Mouse (Mus musculus): ENCODE results near the gene Maff.

The Maff gene

GRCm38 (mm10) chr15:79365068-79365467, 18.6 kb downstream of the Maff start:
- DNase-seq: no peak

- DNase-seq: peak; percentile 3
Measured at GRCm38 (mm10) chr15:79366402-79366801, 20.0 kb downstream of the Maff start.

- peak; percentile 94 for DNase-seq
Measured at GRCm38 (mm10) chr15:79368313-79368811, 21.9 kb downstream of the Maff start.

- DNase-seq: peak; percentile 83
Measured at GRCm38 (mm10) chr15:79368861-79369440, 22.5 kb downstream of the Maff start.

GRCm38 (mm10) chr15:79369452-79370280, 23.2 kb downstream of the Maff start:
- no peak for DNase-seq

GRCm38 (mm10) chr15:79370281-79370843, 23.9 kb downstream of the Maff start:
- DNase-seq: no peak

GRCm38 (mm10) chr15:79374760-79375159, 28.3 kb downstream of the Maff start:
- no peak for DNase-seq

- DNase-seq: peak; percentile 94
Measured at GRCm38 (mm10) chr15:79377681-79378080, 31.3 kb downstream of the Maff start.

- no peak for DNase-seq
Measured at GRCm38 (mm10) chr15:79378608-79379007, 32.2 kb downstream of the Maff start.

- peak; percentile 5 for DNase-seq
Measured at GRCm38 (mm10) chr15:79379658-79380057, 33.2 kb downstream of the Maff start.

GRCm38 (mm10) chr15:79380468-79381444, 34.3 kb downstream of the Maff start:
- DNase-seq: peak; percentile 89

GRCm38 (mm10) chr15:79381644-79382043, 35.2 kb downstream of the Maff start:
- peak; percentile 1 for DNase-seq

GRCm38 (mm10) chr15:79387081-79387480, 40.7 kb downstream of the Maff start:
- DNase-seq: no peak

GRCm38 (mm10) chr15:79387611-79388010, 41.2 kb downstream of the Maff start:
- DNase-seq: no peak

GRCm38 (mm10) chr15:79388171-79388570, 41.8 kb downstream of the Maff start:
- no peak for DNase-seq

- DNase-seq: peak; percentile 72
Measured at GRCm38 (mm10) chr15:79390434-79390833, 44.0 kb downstream of the Maff start.

- peak; percentile 95 for DNase-seq
Measured at GRCm38 (mm10) chr15:79391447-79392093, 45.1 kb downstream of the Maff start.

- DNase-seq: no peak
Measured at GRCm38 (mm10) chr15:79392527-79392926, 46.1 kb downstream of the Maff start.

- DNase-seq: no peak
Measured at GRCm38 (mm10) chr15:79393101-79393500, 46.7 kb downstream of the Maff start.

GRCm38 (mm10) chr15:79394842-79395241, 48.4 kb downstream of the Maff start:
- peak; percentile 76 for DNase-seq

GRCm38 (mm10) chr15:79395281-79395680, 48.9 kb downstream of the Maff start:
- DNase-seq: no peak

- DNase-seq: peak; percentile 88
Measured at GRCm38 (mm10) chr15:79396736-79397135, 50.3 kb downstream of the Maff start.

Measured in lung, postnatal 10 days (tissue).